Mouse (Mus musculus): Measurements from ENCODE around the gene Qser1. TPM values are rescaled to one million over a fixed set of nuclear protein-coding genes. Genes with fewer than 3 reads are reported as not detected.
A peak's percentile ranks its signal among the peaks of the same experiment; 100 is the strongest.

Qser1 gene
- polyA plus RNA-seq, 1 experiment from 2014 or later, result 15.8 TPM

DNA sequence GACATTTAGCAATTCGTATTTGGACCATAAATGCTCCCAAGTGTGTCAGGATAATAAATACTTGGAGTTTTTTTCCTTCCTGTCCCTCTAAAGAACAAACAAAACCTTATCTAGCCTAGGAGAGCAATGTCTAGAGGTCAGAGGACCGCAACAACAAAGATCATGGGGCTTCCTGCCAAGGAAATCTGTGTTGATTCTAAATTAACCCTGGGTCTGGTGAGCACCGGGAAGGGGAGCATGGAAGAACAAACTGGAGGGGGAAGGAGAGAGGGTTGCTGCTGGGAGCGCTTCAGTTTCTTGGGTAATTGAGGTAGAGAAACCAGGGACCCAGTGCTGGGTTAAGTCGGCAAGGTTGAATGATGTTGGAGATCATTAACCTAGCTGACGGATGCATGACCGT is 73.4 kb downstream of the Qser1 start:
- Histone ChIP-seq H3K27ac (ENCODE audit: low read depth) (peak overlapping the region; percentile 29; the same call in 1 of the 2 replicates), H3K9me3 (ENCODE audit: control insufficient read depth, low read length) (no peaks in the 10 kb centered on the region), H3K36me3 (ENCODE audit: control insufficient read depth, insufficient read depth, low read length) (no peaks in the 10 kb centered on the region), H3K4me3 (ENCODE audit: low read depth, low read length) (peak overlapping the region; percentile 61), H3K9ac (ENCODE audit: low read length) (peak overlapping the region; percentile 77; the same call in 1 of the 2 replicates), H3K27me3 (replicated peaks; ENCODE audit: control insufficient read depth, insufficient read depth, low read length) (no peaks in the 10 kb centered on the region), H3K4me1 (replicated peaks; ENCODE audit: control insufficient read depth, insufficient read depth, low read length) (peaks cover 16% of the 10 kb centered on the region; the same call in 1 of the 2 replicates), H3K4me2 (ENCODE audit: low read length) (peak overlapping the region; percentile 70)
- DNase-seq (ENCODE audit: low spot score) (no peak), ATAC-seq (replicated peaks; ENCODE audit: low FRiP score, low TSS enrichment, low read depth) (no peak; the same call in 1 of the 2 replicates)
- 9% methylated on average over 7 of the region's 7 CpGs for WGBS

GRCm38 (mm10) chr2:104742741-104743064 is 73.9 kb downstream of the Qser1 start, which contains the start of gene Depdc7:
Gene Depdc7, minus strand, starts transcription at chr2:104742878.
- H3K27me3 ChIP-seq (replicated peaks; ENCODE audit: control insufficient read depth, insufficient read depth, low read length), result no peaks in the 10 kb centered on the region
- peak; percentile 92 for ATAC-seq (replicated peaks; ENCODE audit: low FRiP score, low TSS enrichment, low read depth)

GRCm38 (mm10) chr2:104741896-104742740 is 74.4 kb downstream of the Qser1 start:
- H3K4me2 ChIP-seq (ENCODE audit: low read length), result peak overlapping the region; percentile 70
- DNase-seq (ENCODE audit: low spot score) (no peak), ATAC-seq (replicated peaks; ENCODE audit: low FRiP score, low TSS enrichment, low read depth) (no peak; the same call in 1 of the 2 replicates)
- peak overlapping the region; percentile 29; the same call in 1 of the 2 replicates for H3K27ac ChIP-seq (ENCODE audit: low read depth)
- WGBS, result 5% methylated on average over 46 of the region's 46 CpGs
- H3K4me1 ChIP-seq (replicated peaks; ENCODE audit: control insufficient read depth, insufficient read depth, low read length), result peaks cover 16% of the 10 kb centered on the region; the same call in 1 of the 2 replicates
- H3K36me3 ChIP-seq (ENCODE audit: control insufficient read depth, insufficient read depth, low read length), result no peaks in the 10 kb centered on the region
- H3K9ac ChIP-seq (ENCODE audit: low read length), result peak overlapping the region; percentile 77
- H3K4me3 ChIP-seq (ENCODE audit: low read depth, low read length), result peak overlapping the region; percentile 61
- no peaks in the 10 kb centered on the region for H3K27me3 ChIP-seq (replicated peaks; ENCODE audit: control insufficient read depth, insufficient read depth, low read length)
- no peaks in the 10 kb centered on the region for H3K9me3 ChIP-seq (ENCODE audit: control insufficient read depth, low read length)

More at GRCm38 (mm10) chr2:104742741-104743064, 73.9 kb downstream of the Qser1 start, which contains the start of gene Depdc7:
- H3K4me2 ChIP-seq (ENCODE audit: low read length), result peak within 1 kb of the TSS; percentile 70
- DNase-seq (ENCODE audit: low spot score), result peak; percentile 92
- 0% methylated on average over 25 of the region's 31 CpGs for WGBS
- no peaks in the 10 kb centered on the region for H3K36me3 ChIP-seq (ENCODE audit: control insufficient read depth, insufficient read depth, low read length)
- peak within 1 kb of the TSS; percentile 29; the same call in 1 of the 2 replicates for H3K27ac ChIP-seq (ENCODE audit: low read depth)
- H3K9me3 ChIP-seq (ENCODE audit: control insufficient read depth, low read length), result no peaks in the 10 kb centered on the region
- peak within 1 kb of the TSS; percentile 77 for H3K9ac ChIP-seq (ENCODE audit: low read length)
- peak within 1 kb of the TSS; percentile 61 for H3K4me3 ChIP-seq (ENCODE audit: low read depth, low read length)
- H3K4me1 ChIP-seq (replicated peaks; ENCODE audit: control insufficient read depth, insufficient read depth, low read length), result peaks cover 16% of the 10 kb centered on the region; the same call in 1 of the 2 replicates

DNA sequence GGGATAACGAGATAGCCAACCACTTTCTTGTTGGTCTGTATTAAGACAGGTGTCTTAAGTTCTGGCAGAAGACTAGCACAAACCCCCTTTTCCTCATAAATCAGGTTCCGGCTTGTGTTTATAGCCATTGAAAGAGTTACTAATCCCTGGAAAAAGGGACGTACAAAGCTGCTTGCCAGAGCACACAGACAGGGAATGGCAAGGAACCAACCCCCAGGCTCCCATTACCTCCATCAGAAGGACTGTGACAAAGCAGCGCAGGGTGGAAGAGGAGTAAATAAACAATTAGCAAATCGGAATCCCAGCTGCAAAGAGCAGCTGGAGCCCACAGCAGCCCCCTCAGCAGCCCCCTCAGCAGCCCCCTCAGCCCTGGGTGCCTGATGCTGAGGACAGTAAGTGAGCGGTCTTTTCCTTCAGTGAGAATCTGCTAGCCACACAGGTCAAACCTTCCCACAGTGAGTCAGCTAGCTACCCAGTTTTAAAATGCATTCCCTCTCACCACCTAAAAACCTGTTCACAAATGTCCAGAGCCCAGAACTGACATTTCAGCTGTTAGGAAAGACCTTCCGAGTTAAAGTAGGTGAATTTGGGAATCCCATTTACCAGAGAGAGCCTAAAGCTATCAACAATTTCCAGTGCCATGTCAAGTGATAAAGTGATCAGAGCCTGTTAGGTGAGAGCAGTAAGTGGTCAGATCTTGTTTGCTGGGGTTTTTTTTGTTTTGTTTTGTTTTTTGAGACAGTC is 75.4 kb downstream of the Qser1 start:
- H3K27me3 ChIP-seq (replicated peaks; ENCODE audit: control insufficient read depth, insufficient read depth, low read length), result no peaks in the 10 kb centered on the region
- peak overlapping the region; percentile 61 for H3K4me3 ChIP-seq (ENCODE audit: low read depth, low read length)
- 35% methylated on average over 7 of the region's 7 CpGs for WGBS
- H3K9ac ChIP-seq (ENCODE audit: low read length), result no peak overlapping the region
- peak overlapping the region; percentile 70 for H3K4me2 ChIP-seq (ENCODE audit: low read length)
- DNase-seq (ENCODE audit: low spot score), result no peak
- H3K4me1 ChIP-seq (replicated peaks; ENCODE audit: control insufficient read depth, insufficient read depth, low read length), result peaks cover 16% of the 10 kb centered on the region; the same call in 1 of the 2 replicates
- no peak for ATAC-seq (replicated peaks; ENCODE audit: low FRiP score, low TSS enrichment, low read depth)
- H3K27ac ChIP-seq (ENCODE audit: low read depth), result no peak overlapping the region
- H3K9me3 ChIP-seq (ENCODE audit: control insufficient read depth, low read length), result no peaks in the 10 kb centered on the region
- H3K36me3 ChIP-seq (ENCODE audit: control insufficient read depth, insufficient read depth, low read length), result no peaks in the 10 kb centered on the region

DNA sequence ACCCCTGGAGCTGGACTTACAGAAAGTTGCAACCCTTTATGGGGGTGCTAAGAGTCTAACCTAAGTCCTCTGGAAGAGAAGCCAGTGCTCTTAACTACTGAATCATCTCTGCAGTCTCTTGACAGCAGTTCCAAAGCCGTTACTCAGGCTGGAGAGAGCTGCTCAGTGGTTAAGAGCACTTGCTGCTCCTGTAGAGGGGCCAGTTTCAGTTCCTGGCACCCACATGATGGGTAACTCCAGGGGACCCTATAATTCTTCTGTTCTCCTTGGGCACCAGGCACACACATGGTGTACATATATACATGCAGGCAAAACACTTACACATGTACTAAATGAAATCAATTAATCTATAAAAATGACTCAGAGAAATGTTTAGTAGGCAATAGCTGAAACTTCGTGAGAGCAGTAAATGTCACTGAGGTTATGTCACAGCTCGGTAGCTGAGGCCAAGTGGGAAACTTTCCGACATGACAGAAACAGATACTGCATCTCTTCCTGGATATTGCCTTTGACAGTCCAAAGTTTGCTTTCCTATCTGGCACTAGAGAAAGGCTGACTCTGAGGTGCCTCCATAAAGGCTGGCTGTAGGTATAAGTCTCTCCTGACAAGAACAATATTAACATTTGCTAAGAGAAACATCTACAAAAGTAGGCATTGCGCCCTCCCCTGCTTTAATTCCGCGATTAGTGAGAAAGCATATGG is 76.2 kb downstream of the Qser1 start:
- DNase-seq (ENCODE audit: low spot score) (no peak), ATAC-seq (replicated peaks; ENCODE audit: low FRiP score, low TSS enrichment, low read depth) (no peak)
- H3K4me1 ChIP-seq (replicated peaks; ENCODE audit: control insufficient read depth, insufficient read depth, low read length), result peaks cover 16% of the 10 kb centered on the region; the same call in 1 of the 2 replicates
- H3K27ac ChIP-seq (ENCODE audit: low read depth), result no peak overlapping the region
- H3K4me3 ChIP-seq (ENCODE audit: low read depth, low read length), result peak overlapping the region; percentile 61; the same call in 1 of the 2 replicates
- peak overlapping the region; percentile 70; the same call in 1 of the 2 replicates for H3K4me2 ChIP-seq (ENCODE audit: low read length)
- H3K9me3 ChIP-seq (ENCODE audit: control insufficient read depth, low read length), result no peaks in the 10 kb centered on the region
- WGBS, result 44% methylated on average over 7 of the region's 7 CpGs
- no peaks in the 10 kb centered on the region for H3K27me3 ChIP-seq (replicated peaks; ENCODE audit: control insufficient read depth, insufficient read depth, low read length)
- H3K36me3 ChIP-seq (ENCODE audit: control insufficient read depth, insufficient read depth, low read length), result no peaks in the 10 kb centered on the region
- no peak overlapping the region for H3K9ac ChIP-seq (ENCODE audit: low read length)

DNA sequence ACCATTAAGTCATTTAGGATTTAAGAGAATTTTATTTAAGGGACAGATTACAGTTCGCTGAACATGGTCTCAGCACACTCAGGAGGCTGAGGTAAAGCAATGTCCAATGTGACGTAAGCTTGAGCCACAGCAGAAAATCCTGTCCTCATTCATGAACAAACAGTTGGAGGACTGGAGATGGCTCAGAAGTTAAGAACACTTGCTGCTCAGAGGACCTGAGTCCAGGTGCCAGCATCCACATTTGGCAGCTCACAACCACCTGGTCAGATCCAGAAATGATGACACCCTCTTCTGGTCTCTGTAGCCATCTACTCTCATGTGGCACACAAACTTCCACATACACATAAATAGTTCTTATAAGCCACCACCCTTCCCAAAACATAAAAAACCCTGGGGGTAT is 76.9 kb downstream of the Qser1 start:
- 94% methylated on average over 2 of the region's 2 CpGs for WGBS
- Histone ChIP-seq H3K27me3 (replicated peaks; ENCODE audit: control insufficient read depth, insufficient read depth, low read length) (no peaks in the 10 kb centered on the region), H3K9ac (ENCODE audit: low read length) (no peak overlapping the region), H3K36me3 (ENCODE audit: control insufficient read depth, insufficient read depth, low read length) (no peaks in the 10 kb centered on the region), H3K4me2 (ENCODE audit: low read length) (no peak overlapping the region), H3K27ac (ENCODE audit: low read depth) (no peak overlapping the region), H3K9me3 (ENCODE audit: control insufficient read depth, low read length) (no peaks in the 10 kb centered on the region), H3K4me3 (ENCODE audit: low read depth, low read length) (no peak overlapping the region), H3K4me1 (replicated peaks; ENCODE audit: control insufficient read depth, insufficient read depth, low read length) (peaks cover 16% of the 10 kb centered on the region; the same call in 1 of the 2 replicates)
- DNase-seq (ENCODE audit: low spot score) (no peak), ATAC-seq (replicated peaks; ENCODE audit: low FRiP score, low TSS enrichment, low read depth) (no peak)

- 64% methylated on average over 7 of the region's 7 CpGs for WGBS
- H3K27me3 ChIP-seq (replicated peaks; ENCODE audit: control insufficient read depth, insufficient read depth, low read length), result no peaks in the 10 kb centered on the region
- no peak overlapping the region for H3K4me2 ChIP-seq (ENCODE audit: low read length)
- H3K4me1 ChIP-seq (replicated peaks; ENCODE audit: control insufficient read depth, insufficient read depth, low read length), result peaks cover 12% of the 10 kb centered on the region; the same call in 1 of the 2 replicates
- H3K4me3 ChIP-seq (ENCODE audit: low read depth, low read length), result no peak overlapping the region
- ATAC-seq (replicated peaks; ENCODE audit: low FRiP score, low TSS enrichment, low read depth) (no peak), DNase-seq (ENCODE audit: low spot score) (no peak)
- H3K9ac ChIP-seq (ENCODE audit: low read length), result no peak overlapping the region
- H3K27ac ChIP-seq (ENCODE audit: low read depth), result no peak overlapping the region
- no peaks in the 10 kb centered on the region for H3K36me3 ChIP-seq (ENCODE audit: control insufficient read depth, insufficient read depth, low read length)
- no peaks in the 10 kb centered on the region for H3K9me3 ChIP-seq (ENCODE audit: control insufficient read depth, low read length)
Observed at GRCm38 (mm10) chr2:104736241-104736640, 80.3 kb downstream of the Qser1 start.

Data from intestine, embryonic 14.5 days (tissue).